Mouse (Mus musculus) adrenal gland, adult (tissue): ENCODE results near the gene Mta1.

Experiments used
- DNase-seq, 2 experiments: peaks; one replicate each; pipeline ENCODE4 v3.0.0; 2022 to 2023; ENCODE audit warnings: low spot score in 1 of 2; ENCODE audit not compliant: inconsistent age in 2 of 2

Gene Mta1

DNA sequence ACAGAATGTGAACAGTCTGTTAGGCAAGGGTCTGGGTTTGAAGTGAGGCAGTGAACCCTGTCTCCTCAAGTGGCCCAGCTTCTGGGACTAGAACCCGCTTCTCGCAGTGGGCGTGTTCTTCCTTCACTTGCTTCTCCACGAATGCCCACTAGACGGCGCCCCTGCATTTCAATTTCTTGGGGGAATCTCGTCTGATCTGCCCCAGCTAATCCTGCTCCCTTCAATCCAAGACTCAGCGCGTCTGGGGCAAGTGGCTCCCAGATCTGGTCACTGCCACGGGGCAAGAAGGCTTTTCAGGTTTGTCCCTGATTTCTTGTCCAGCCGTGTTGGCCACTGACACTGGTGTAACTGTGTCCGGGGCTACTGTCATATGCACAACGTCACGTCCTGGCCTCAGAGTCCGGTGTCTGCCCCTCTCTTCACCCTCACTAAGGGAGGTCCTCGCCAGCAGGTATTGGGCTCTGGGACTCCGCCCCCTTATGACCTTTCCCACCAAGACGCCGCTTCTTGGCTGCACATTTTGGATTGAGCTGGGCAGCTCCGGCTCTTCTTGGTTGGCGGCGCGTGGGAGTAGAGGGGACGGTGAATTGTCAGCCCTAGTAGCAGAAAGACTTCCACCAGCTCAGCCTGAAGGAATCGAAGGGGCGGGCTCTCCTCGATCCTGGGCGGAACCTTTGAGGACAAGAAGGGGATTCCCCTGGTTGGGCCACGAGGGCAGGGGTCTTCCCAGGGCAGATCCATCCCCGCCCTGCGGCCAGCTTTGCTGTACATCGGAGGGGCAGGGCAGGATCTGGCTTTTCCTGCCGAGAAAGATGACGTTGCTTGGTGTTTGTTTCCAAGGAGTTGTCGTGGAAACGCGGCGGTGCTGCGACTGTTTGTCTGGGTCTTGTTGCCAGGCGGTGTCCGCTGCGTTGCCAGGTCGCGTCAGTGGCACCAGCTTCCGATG is 48.3 kb downstream of the Mta1 start, which contains the start of gene Crip1:
Gene Crip1, plus strand, starts transcription at position 205 of the 946 bp plus-strand sequence.
- DNase-seq: peak; percentile 89 to 97

DNA sequence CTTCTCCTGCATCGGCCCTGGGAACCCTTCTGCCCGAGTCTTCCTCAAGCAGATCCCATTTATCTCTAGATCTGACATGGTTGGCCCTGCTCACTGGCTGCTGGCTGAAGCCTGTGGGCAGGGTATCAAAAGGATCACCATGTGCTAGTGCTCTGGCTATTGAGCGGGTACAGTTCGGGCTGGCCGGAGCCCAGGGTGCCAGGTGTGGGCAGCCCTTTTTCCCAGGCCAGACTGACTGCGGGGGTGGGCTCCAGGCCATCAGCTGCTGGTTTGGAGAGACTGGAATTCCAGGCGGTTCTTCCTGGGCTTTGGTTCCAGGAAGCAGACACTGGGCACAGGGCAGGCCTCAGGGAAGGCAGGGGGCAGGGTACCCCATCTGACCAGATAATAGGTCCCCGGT is 49.4 kb downstream of the Mta1 start:
- DNase-seq: peak; percentile 35 to 64

DNA sequence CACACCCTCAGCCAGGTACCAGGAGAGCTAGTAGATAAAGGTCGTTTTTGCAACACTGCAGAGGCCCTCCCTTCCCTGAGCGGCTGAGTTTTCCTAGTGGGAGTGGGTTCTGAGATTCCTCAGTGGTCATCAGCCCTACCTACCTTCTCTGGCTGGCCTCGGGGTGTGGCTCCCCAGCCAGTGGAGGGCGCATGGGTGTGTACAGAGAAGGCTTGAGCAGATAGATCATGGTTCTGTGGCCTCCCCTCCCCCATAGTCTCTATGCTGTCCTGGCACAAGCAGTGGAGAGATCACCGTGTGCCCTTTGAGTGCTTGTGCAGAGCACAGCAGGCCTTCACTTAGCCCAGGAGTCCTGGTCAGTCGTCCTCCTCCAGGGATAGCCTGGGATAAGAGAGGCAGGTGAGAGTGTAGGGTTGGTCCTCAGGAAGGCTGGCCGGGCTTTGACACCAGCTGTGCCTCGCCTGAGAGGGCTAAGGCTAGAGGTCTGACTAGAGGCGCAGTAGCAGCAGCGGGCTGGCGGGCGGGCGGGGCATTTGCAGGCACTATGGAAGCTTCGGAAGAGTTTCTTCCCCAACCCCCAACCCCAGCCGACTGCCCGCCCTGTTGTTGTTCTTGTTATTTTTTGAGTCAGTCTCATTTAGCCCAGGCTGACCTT is 50.4 kb downstream of the Mta1 start:
- DNase-seq: peak in 1 of 2 experiments; percentile 57

DNA sequence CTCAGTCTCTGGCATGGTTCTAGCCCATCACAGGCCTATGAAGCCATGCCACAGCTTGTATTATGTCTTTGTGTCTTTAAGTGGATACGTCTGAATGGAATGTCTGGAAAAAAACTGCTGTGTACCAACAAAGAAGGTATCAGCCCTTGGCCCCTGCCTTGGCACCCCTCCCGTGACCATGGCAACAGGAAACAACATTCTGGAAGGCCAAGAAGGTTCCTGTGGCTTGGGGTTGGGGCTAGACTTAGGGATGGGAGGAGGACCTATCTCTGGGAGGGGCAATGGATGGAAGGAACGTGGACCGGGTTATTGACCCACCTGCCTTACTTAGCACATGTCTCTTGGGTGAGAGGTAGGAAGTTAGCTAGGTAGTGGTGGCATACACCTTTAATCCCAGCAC is 51.3 kb downstream of the Mta1 start:
- peak in 1 of 2 experiments; percentile 51 for DNase-seq

DNA sequence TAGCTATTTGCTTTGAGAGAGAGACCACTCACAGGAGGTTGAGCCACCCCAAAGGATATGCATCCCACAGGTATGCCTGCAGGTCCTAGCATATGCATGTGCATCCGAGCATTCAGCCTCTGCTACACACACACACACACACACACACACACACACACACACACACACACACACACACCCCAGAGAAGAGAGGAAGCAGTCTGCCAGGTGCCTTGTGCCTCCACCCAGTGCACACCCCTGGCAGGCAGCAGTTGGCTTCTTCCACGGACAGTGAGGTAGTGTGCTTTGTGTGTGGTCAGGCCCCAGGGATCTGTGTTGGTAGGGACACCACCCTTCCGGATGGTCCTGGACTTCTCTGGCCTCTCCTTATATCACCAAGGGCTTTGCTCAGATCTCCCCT is 51.8 kb downstream of the Mta1 start:
- peak in 1 of 2 experiments; percentile 22 for DNase-seq

- DNase-seq: peak in 1 of 2 experiments; percentile 25
Observed at GRCm38 (mm10) chr12:113150591-113150990, 52.5 kb downstream of the Mta1 start.

- peak in 1 of 2 experiments; percentile 59 for DNase-seq
Observed at GRCm38 (mm10) chr12:113151046-113151445, 53.0 kb downstream of the Mta1 start.

- DNase-seq: peak in 1 of 2 experiments; percentile 39
Observed at GRCm38 (mm10) chr12:113151661-113152271, 53.7 kb downstream of the Mta1 start.

DNA sequence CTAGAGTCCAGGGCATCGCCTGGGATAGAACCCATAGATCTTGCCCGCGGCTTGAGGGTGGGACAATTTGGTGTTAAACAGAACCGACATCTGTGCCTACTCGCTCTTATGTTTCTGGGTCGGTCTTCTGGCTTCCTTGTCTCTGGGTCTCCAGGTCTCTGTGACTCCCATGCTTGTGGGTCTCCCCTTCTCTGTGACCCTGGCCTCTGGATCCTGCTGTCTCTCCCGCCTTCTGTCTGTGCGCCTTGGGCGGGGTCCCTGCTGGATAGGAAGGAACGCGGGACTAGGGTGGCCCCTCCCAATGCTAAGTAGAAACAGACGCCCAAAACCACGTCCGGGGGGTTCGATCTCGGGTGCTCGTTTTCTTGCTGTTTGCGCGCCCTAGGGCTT is 54.2 kb downstream of the Mta1 start:
- peak in 1 of 2 experiments; percentile 67 for DNase-seq

DNA sequence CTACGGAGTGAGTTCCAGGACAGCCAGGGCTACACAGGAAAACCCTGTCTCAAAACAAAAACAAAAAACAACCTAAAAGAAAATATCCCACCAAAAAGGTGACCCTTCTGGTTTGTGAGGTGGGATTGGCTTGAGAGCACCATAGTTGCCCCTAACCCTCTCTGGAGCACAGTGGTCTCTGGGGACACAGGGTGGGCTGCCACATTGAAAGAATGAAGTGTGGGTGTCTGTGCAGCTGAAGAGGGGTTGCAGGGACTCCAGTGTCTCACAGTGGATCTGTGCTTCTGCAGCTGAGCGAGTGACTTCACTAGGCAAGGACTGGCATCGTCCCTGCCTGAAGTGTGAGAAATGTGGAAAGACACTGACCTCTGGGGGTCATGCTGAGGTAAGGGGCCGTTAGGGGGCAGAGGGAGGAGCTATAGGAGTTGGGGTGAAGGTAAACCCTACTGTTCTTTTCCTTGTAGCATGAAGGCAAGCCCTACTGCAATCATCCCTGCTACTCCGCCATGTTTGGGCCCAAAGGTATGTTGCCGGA is 55.0 kb downstream of the Mta1 start:
- no peak for DNase-seq

- peak in 1 of 2 experiments; percentile 52 for DNase-seq
Observed at GRCm38 (mm10) chr12:113153971-113154370, 55.9 kb downstream of the Mta1 start.

- DNase-seq: no peak
Observed at GRCm38 (mm10) chr12:113154747-113155075, 56.6 kb downstream of the Mta1 start.

DNA sequence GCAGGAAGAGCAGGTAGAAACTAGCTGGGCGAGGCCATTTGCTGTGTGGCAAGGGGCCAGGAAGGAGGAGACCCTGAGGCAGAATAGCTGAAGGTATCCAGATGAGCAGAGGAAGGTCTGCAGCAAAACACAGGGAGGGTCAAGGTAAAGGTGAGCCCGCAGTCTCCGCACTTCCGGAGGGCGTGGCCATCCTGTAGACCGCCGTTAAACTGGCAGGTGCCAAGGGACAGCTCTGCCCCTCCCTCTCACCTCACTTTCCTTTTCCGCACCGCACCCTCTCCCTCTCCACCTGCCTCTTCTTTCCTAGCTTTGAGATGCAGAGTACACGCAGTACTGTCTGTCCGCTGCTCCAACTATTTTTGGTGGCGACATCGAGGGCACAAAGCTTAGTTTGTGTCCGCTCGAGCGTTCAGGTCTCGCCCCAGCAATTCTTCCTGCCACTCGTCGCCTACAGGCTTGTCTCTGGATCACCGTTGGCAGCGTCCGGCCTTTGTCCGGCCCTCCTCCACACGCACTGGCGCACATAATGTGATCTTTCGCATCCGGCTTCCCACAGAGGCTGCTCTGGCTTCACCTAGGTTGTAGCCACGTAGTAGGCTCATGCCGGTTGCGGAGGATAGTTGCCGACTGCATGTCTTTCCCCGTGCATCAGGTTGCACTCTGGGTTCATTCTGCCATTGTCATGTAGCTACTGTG is 57.1 kb downstream of the Mta1 start:
- DNase-seq: peak; percentile 73 to 88

- DNase-seq: peak; percentile 100
Observed at GRCm38 (mm10) chr12:113155887-113156539, 57.9 kb downstream of the Mta1 start, which contains the start of gene Tedc1. Gene Tedc1, plus strand, starts transcription at chr12:113156421.

- no peak for DNase-seq
Observed at GRCm38 (mm10) chr12:113156540-113156929, 58.5 kb downstream of the Mta1 start.

- peak; percentile 42 to 52 for DNase-seq
Observed at GRCm38 (mm10) chr12:113157002-113157401, 58.9 kb downstream of the Mta1 start.

DNA sequence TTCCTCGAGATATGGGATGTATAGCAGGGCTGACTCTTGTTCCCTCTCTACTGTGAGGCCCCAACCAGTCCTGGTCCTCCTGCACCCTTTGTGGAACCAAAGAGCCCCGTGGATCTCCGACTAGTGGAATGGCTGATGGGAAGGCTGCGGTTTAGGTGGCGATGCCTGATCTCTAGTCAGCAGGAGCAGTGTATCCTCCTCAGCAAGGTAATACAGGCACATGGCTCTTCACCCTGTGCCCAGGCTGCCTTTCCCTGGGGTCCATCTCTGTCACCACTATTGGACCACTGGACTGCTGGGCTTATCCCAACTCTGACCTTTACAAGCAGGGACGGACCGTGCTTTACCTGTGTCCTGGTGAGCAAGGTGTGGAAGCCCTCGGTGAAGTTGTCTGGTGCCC is 59.4 kb downstream of the Mta1 start:
- DNase-seq: peak in 1 of 2 experiments; percentile 45

GRCm38 (mm10) chr12:113157971-113158370 is 59.9 kb downstream of the Mta1 start:
- DNase-seq: no peak

DNA sequence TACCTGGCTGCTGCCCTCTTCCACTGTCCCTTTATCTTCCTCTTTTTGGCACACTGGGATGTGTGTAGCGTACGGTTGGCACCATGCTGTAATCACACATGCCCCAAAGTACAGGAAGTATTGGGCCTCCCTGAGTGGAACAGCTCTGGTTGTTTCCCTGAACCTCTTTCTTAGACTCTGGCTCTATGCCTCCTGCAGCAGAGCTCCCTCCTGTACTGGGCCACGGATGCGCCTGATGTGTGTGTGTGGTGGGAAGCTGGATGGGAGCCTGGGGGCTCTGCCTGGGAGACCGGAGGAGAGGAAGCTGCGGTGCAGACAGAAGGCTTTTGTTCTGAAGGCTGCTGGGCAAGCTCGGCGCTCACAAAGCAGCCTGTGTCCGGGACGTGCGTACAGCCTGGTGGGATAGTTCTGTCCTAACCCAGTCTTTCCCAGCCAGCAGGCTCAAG is 65.5 kb downstream of the Mta1 start:
- peak in 1 of 2 experiments; percentile 18 for DNase-seq

GRCm38 (mm10) chr12:113168031-113168536 is 70.0 kb downstream of the Mta1 start:
- DNase-seq: no peak
